Mouse (Mus musculus) gastrocnemius, postnatal 10 days (tissue): ENCODE results near the gene Adam19. TPM values are rescaled to one million over a fixed set of nuclear protein-coding genes. Genes with fewer than 3 reads are reported as not detected.

Experiments used
- microRNA-seq, 2 experiments: library from miRNA; unstranded; fragments of <30 nt; microRNA quantifications; one replicate each; pipeline ENCODE4 v1.2.0; 2021
- total RNA-seq, 2 experiments: library from RNA; stranded (reverse); gene quantifications; 2 replicates each; pipeline ENCODE4 v1.2.3; 2021

Adam19 gene
- total RNA-seq, 2 experiments from 2014 or later = 30.9 to 42.8 TPM

Small RNA genes within 50 kb of the gene (microRNA-seq; reads per million reads assigned to microRNA genes)
- gene Mir7239 (0 to 0.32 reads per million in 2 experiments), gene Mir8100 (0 reads per million in 2 experiments)

Other genes with a start within 250 kb of the Adam19 start
- 10 to 100 TPM; 44.9 to 51.3 TPM for gene Clint1, start 203.9 kb upstream of the Adam19 start, total RNA-seq
- gene Lsm11, start 111.1 kb upstream of the Adam19 start, total RNA-seq = 1 to 10 TPM; 3.7 to 4.1 TPM
- gene Thg1l, start 100.5 kb upstream of the Adam19 start, total RNA-seq = 10 to 100 TPM in 1 of 2 experiments, 1 to 10 TPM in 1; 6.2 to 11.3 TPM
- gene Sox30, start 75.7 kb upstream of the Adam19 start, total RNA-seq = under 1 TPM in 1 of 2 experiments, not detected in 1; 0.07 TPM
- 1 to 10 TPM in 1 of 2 experiments, under 1 TPM in 1; 0.72 to 1.4 TPM for gene Gm12166, start 3.7 kb upstream of the Adam19 start, total RNA-seq
- gene Nipal4, start 110.5 kb downstream of the Adam19 start, total RNA-seq = under 1 TPM; 0.16 to 0.23 TPM
- not detected for gene Fndc9, start 179.5 kb downstream of the Adam19 start, total RNA-seq